Comparison of ENCODE assay signal across 17 mouse cellular contexts in genomic region chr17:46578650-46579049, GRCm38 (mm10). TPM values are rescaled to one million over a fixed set of nuclear protein-coding genes. Genes with fewer than 3 reads are reported as not detected.
DNase-seq lines count a peak whose midpoint lies in the region; ATAC-seq and TF ChIP-seq lines count a peak whose summit lies in the region.
"Had no signal": no experiment of that assay in that cellular context is flagged by ENCODE, and none has a peak within 500 bp of the region (broad histone marks: within the 10 kb centered on the region; RNA-seq: fewer than 3 reads in every experiment).

No protein-coding gene starts in this region.

- H3K4me1 ChIP-seq in intestine, postnatal 0 days (replicated peaks; ENCODE audit: control insufficient read depth, insufficient read depth, low read length), result no peaks in the 10 kb centered on the region
- H3K4me1 ChIP-seq in intestine, embryonic 16.5 days (ENCODE audit: control insufficient read depth, insufficient read depth, low read length), result no peaks in the 10 kb centered on the region
- no peaks in the 10 kb centered on the region for H3K4me1 ChIP-seq in lung, embryonic 16.5 days (replicated peaks; ENCODE audit: control insufficient read depth, insufficient read depth, low read length)
- H3K4me1 ChIP-seq: embryonic facial prominence, embryonic 12.5 days; forebrain, embryonic 12.5 days; kidney, embryonic 15.5 days; liver, embryonic 13.5 days had no signal

- no peaks in the 10 kb centered on the region for H3K9me3 ChIP-seq in intestine, postnatal 0 days (ENCODE audit: control insufficient read depth)
- 0 out of 2 replicates have a peak, but pooled peaks cover 3% of the 10 kb centered on the region for H3K9me3 ChIP-seq in intestine, embryonic 16.5 days (ENCODE audit: control insufficient read depth, low read length)
- H3K9me3 ChIP-seq in lung, embryonic 16.5 days (ENCODE audit: control insufficient read depth, low read length), result no peaks in the 10 kb centered on the region
- H3K9me3 ChIP-seq: embryonic facial prominence, embryonic 12.5 days; forebrain, embryonic 12.5 days; liver, embryonic 13.5 days had no signal

- H3K27ac ChIP-seq in intestine, postnatal 0 days (ENCODE audit: low read depth, low read length), result no peak overlapping the region
- no peak overlapping the region for H3K27ac ChIP-seq in intestine, embryonic 16.5 days (ENCODE audit: low read length)
- H3K27ac ChIP-seq in lung, embryonic 16.5 days (ENCODE audit: low read length), result no peak overlapping the region
- H3K27ac ChIP-seq: embryonic facial prominence, embryonic 12.5 days; kidney, embryonic 15.5 days; liver, embryonic 13.5 days had no signal

- H3K4me3 ChIP-seq in intestine, postnatal 0 days (ENCODE audit: low read depth, low read length), result no peak overlapping the region
- H3K4me3 ChIP-seq in intestine, embryonic 16.5 days (ENCODE audit: low read length), result no peak overlapping the region
- no peak overlapping the region for H3K4me3 ChIP-seq in lung, embryonic 16.5 days (ENCODE audit: low read length)
- H3K4me3 ChIP-seq: embryonic facial prominence, embryonic 12.5 days; forebrain, embryonic 12.5 days; kidney, embryonic 15.5 days; liver, embryonic 13.5 days had no signal

- peaks cover 26% of the 10 kb centered on the region; the same call in 1 of the 2 replicates for H3K36me3 ChIP-seq in intestine, postnatal 0 days (ENCODE audit: control insufficient read depth, insufficient read depth)
- peaks cover 20% of the 10 kb centered on the region for H3K36me3 ChIP-seq in intestine, embryonic 16.5 days (ENCODE audit: control insufficient read depth, insufficient read depth, low read length)
- H3K36me3 ChIP-seq in lung, embryonic 16.5 days (ENCODE audit: control insufficient read depth, insufficient read depth, low read length), result peaks cover 66% of the 10 kb centered on the region

- WGBS in intestine, postnatal 0 days, result 78% methylated on average over 5 of the region's 5 CpGs
- WGBS in intestine, embryonic 16.5 days, result 62% methylated on average over 5 of the region's 5 CpGs
- 57% methylated on average over 5 of the region's 5 CpGs for WGBS in lung, embryonic 16.5 days

- no peak for ATAC-seq in intestine, postnatal 0 days
- ATAC-seq in intestine, embryonic 16.5 days, result no peak
- ATAC-seq in lung, embryonic 16.5 days (ENCODE audit: low read depth), result peak; percentile 56; the same call in 1 of the 2 replicates
- ATAC-seq: Patski had no signal

- no peak overlapping the region for H3K4me2 ChIP-seq in intestine, postnatal 0 days (replicated peaks; ENCODE audit: low read depth)
- H3K4me2 ChIP-seq in intestine, embryonic 16.5 days (ENCODE audit: low read depth, low read length), result no peak overlapping the region
- H3K4me2 ChIP-seq in lung, embryonic 16.5 days (ENCODE audit: low read depth, low read length), result no peak overlapping the region
- H3K4me2 ChIP-seq: embryonic facial prominence, embryonic 12.5 days; forebrain, embryonic 12.5 days; kidney, embryonic 15.5 days; liver, embryonic 13.5 days had no signal

- DNase-seq in lung, postnatal 25 days (ENCODE audit: low spot score), result no peak
- peak; percentile 40 for DNase-seq in embryo, embryonic 11 days
- peak; percentile 20 for DNase-seq in mesoderm, embryonic 11.5 days (ENCODE audit: low read depth, low spot score)
- DNase-seq in right cerebral cortex, postnatal 14 days, result no peak
- DNase-seq: cerebellum, adult 9-10 months; heart, adult 18-20 months; heart, postnatal 14 days; left cerebral cortex, postnatal 4 days; liver, embryonic 13.5 days; thymus, postnatal 14 days had no signal

- no peak overlapping the region for H3K9ac ChIP-seq in intestine, postnatal 0 days (ENCODE audit: low read depth, low read length)
- no peak overlapping the region for H3K9ac ChIP-seq in intestine, embryonic 16.5 days (ENCODE audit: low read depth, low read length)
- H3K9ac ChIP-seq in lung, embryonic 16.5 days (ENCODE audit: low read length), result no peak overlapping the region
- H3K9ac ChIP-seq: embryonic facial prominence, embryonic 12.5 days; forebrain, embryonic 12.5 days; kidney, embryonic 15.5 days; liver, embryonic 13.5 days had no signal

- H3K27me3 ChIP-seq in intestine, postnatal 0 days (replicated peaks; ENCODE audit: control insufficient read depth, insufficient read depth, low read length), result no peaks in the 10 kb centered on the region
- no peaks in the 10 kb centered on the region for H3K27me3 ChIP-seq in intestine, embryonic 16.5 days (replicated peaks; ENCODE audit: control insufficient read depth, insufficient read depth, low read length)
- H3K27me3 ChIP-seq in lung, embryonic 16.5 days (ENCODE audit: control insufficient read depth, insufficient read depth, low read depth, low read length), result no peaks in the 10 kb centered on the region
- H3K27me3 ChIP-seq: embryonic facial prominence, embryonic 12.5 days; forebrain, embryonic 12.5 days; kidney, embryonic 15.5 days; liver, embryonic 13.5 days; Patski had no signal

- peak; percentile 55 for TF ChIP-seq CTCF in intestine, postnatal 0 days (IDR thresholded peaks at IDR 0.05; ENCODE audit: low read depth)

RNA-seq across cellular contexts. Expression of gene Srf, which starts 22.7 kb away (rescaled TPM):
- polyA plus RNA-seq in intestine, postnatal 0 days (2015; fragmentation: Nextera tagmentation; extraction: Ambion mirVana), result 5.1 and 5.2 TPM in 2 replicates
- polyA plus RNA-seq in intestine, embryonic 16.5 days (2015; fragmentation: Nextera tagmentation; extraction: Ambion mirVana), result 4.9 and 5.9 TPM in 2 replicates
- polyA plus RNA-seq in lung, embryonic 16.5 days (2015; fragmentation: Nextera tagmentation; extraction: Ambion mirVana), result 6.1 and 6.5 TPM in 2 replicates

RNA-seq across cellular contexts. Expression of gene Cul9, which starts 32.5 kb away (rescaled TPM):
- 1.3 and 2.0 TPM in 2 replicates for polyA plus RNA-seq in intestine, postnatal 0 days (2015; fragmentation: Nextera tagmentation; extraction: Ambion mirVana)
- 2.8 and 3.0 TPM in 2 replicates for polyA plus RNA-seq in intestine, embryonic 16.5 days (2015; fragmentation: Nextera tagmentation; extraction: Ambion mirVana)
- polyA plus RNA-seq in lung, embryonic 16.5 days (2015; fragmentation: Nextera tagmentation; extraction: Ambion mirVana), result 4.0 and 4.1 TPM in 2 replicates

RNA-seq across cellular contexts. Expression of gene Ptk7, which starts 50.7 kb away (rescaled TPM):
- polyA plus RNA-seq in intestine, postnatal 0 days (2015; fragmentation: Nextera tagmentation; extraction: Ambion mirVana), result 13.7 and 14.7 TPM in 2 replicates
- 53.2 and 54.4 TPM in 2 replicates for polyA plus RNA-seq in intestine, embryonic 16.5 days (2015; fragmentation: Nextera tagmentation; extraction: Ambion mirVana)
- polyA plus RNA-seq in lung, embryonic 16.5 days (2015; fragmentation: Nextera tagmentation; extraction: Ambion mirVana), result 141 and 143 TPM in 2 replicates

Comparison
In these comparisons a context has a peak if more than half of its experiments do, and no peak if none do; other contexts are left out.
1. DNase-seq: peak in embryo, embryonic 11 days (single experiment) and mesoderm, embryonic 11.5 days (single experiment); none in lung, postnatal 25 days (single experiment) and right cerebral cortex, postnatal 14 days (single experiment).